Mouse (Mus musculus) stomach, postnatal 0 days (tissue): ENCODE measurements around the gene Sned1. TPM values are rescaled to one million over a fixed set of nuclear protein-coding genes. Genes with fewer than 3 reads are reported as not detected.

Source experiments
- ATAC-seq: fragments of 200-750 bp; cut with Nextera tagmentation; 2 replicates; pipeline ENCODE4 v1.8.0; 2017; ENCODE audit not compliant: low FRiP score, low TSS enrichment
- DNase-seq: peaks from one replicate; pipeline ENCODE4 v3.0.0-alpha.2; 2016; ENCODE audit warnings: low spot score
- H3K27ac ChIP-seq: fragments of 300-500 bp; sonication (generic); replicated peaks from 2 replicates; pipeline ENCODE4 v1.5.1; 2014; ENCODE audit warnings: mild to moderate bottlenecking, control low read depth
- H3K27me3 ChIP-seq: fragments of 300-500 bp; sonication (generic); 2 replicates; pipeline ENCODE4 v1.6.1; 2014; ENCODE audit warnings: low read length; ENCODE audit not compliant: control insufficient read depth, insufficient read depth
- H3K36me3 ChIP-seq: fragments of 300-500 bp; sonication (generic); 2 replicates; pipeline ENCODE4 v1.6.1; 2014; ENCODE audit warnings: low read length, mixed read lengths; ENCODE audit not compliant: control insufficient read depth, insufficient read depth
- H3K4me1 ChIP-seq: fragments of 300-500 bp; sonication (generic); replicated peaks from 2 replicates; pipeline ENCODE4 v1.6.1; 2014; ENCODE audit warnings: antibody characterized with exemption; ENCODE audit not compliant: control insufficient read depth, insufficient read depth
- H3K4me2 ChIP-seq: fragments of 300-500 bp; sonication (generic); replicated peaks from 2 replicates; pipeline ENCODE4 v1.6.1; 2014; ENCODE audit warnings: low read depth, mild to moderate bottlenecking, control low read depth, moderate library complexity
- H3K4me3 ChIP-seq: fragments of 300-500 bp; sonication (generic); 2 replicates; pipeline ENCODE4 v1.5.1; 2014; ENCODE audit warnings: low read depth, low read length, control low read depth
- H3K9ac ChIP-seq: fragments of 300-500 bp; sonication (generic); 2 replicates; pipeline ENCODE4 v1.6.1; 2014; ENCODE audit warnings: mild to moderate bottlenecking, low read length, control low read depth, mixed read lengths
- H3K9me3 ChIP-seq: fragments of 300-500 bp; sonication (generic); 2 replicates; pipeline ENCODE4 v1.6.1; 2016; ENCODE audit warnings: low read length; ENCODE audit not compliant: control insufficient read depth
- CTCF ChIP-seq: IDR thresholded peaks from 2 replicates; pipeline ENCODE4 v1.5.1; 2016; ENCODE audit warnings: antibody characterized with exemption, low read depth, mild to moderate bottlenecking, moderate library complexity
- EP300 ChIP-seq: optimal IDR thresholded peaks from 2 replicates; pipeline ENCODE3; 2016; ENCODE audit warnings: antibody characterized with exemption
- WGBS: fragments of 180-500 bp; shearing (Covaris S2); extraction: QIAGEN DNeasy Blood & Tissue Kit; methylation state at CpG from one replicate; pipeline ENCODE4 v1.1.7; 2014; 5-methylcytosine and 5-hydroxymethylcytosine counted together
- polyA plus RNA-seq: library from polyadenylated mRNA; unstranded; fragments of >200 nt; fragmentation: Nextera tagmentation; extraction: Ambion mirVana; gene quantifications from 2 replicates; pipeline ENCODE4 v1.2.1, GENCODE M21; 2015

The Sned1 gene
- polyA plus RNA-seq, 1 experiment from 2014 or later, result 1.4 TPM

- DNase-seq, result no peak
- H3K4me2 ChIP-seq, result no peak overlapping the region
- no peak overlapping the region for H3K4me3 ChIP-seq
- H3K27me3 ChIP-seq, result no peaks in the 10 kb centered on the region
- no peak overlapping the region for H3K9ac ChIP-seq
- 65% methylated on average over 12 of the region's 12 CpGs for WGBS
- H3K4me1 ChIP-seq, result peaks cover 6% of the 10 kb centered on the region; the same call in 1 of the 2 replicates
- no peak for ATAC-seq
- no peak overlapping the region for H3K27ac ChIP-seq
- no peaks in the 10 kb centered on the region for H3K36me3 ChIP-seq
- TF ChIP-seq EP300, result no peak
- peak; percentile 53 for TF ChIP-seq CTCF
- H3K9me3 ChIP-seq, result no peaks in the 10 kb centered on the region
Measured at GRCm38 (mm10) chr1:93206277-93206970, 29.2 kb upstream of the Sned1 start.

GRCm38 (mm10) chr1:93207536-93208064 is 28.0 kb upstream of the Sned1 start:
- ATAC-seq, result no peak
- no peak overlapping the region for H3K27ac ChIP-seq
- H3K9me3 ChIP-seq, result no peaks in the 10 kb centered on the region
- H3K4me2 ChIP-seq, result no peak overlapping the region
- no peaks in the 10 kb centered on the region for H3K27me3 ChIP-seq
- H3K36me3 ChIP-seq, result no peaks in the 10 kb centered on the region
- peaks cover 7% of the 10 kb centered on the region; the same call in 1 of the 2 replicates for H3K4me1 ChIP-seq
- TF ChIP-seq CTCF (no peak), EP300 (no peak)
- no peak overlapping the region for H3K9ac ChIP-seq
- no peak overlapping the region for H3K4me3 ChIP-seq
- 73% methylated on average over 4 of the region's 4 CpGs for WGBS
- DNase-seq, result no peak

- no peak overlapping the region for H3K4me3 ChIP-seq
- peak; percentile 73 for DNase-seq
- 3% methylated on average over 9 of the region's 9 CpGs for WGBS
- ATAC-seq, result peak; percentile 68; the same call in 1 of the 2 replicates
- no peaks in the 10 kb centered on the region for H3K36me3 ChIP-seq
- H3K9me3 ChIP-seq, result no peaks in the 10 kb centered on the region
- H3K27me3 ChIP-seq, result no peaks in the 10 kb centered on the region
- no peak overlapping the region for H3K9ac ChIP-seq
- peaks cover 7% of the 10 kb centered on the region; the same call in 1 of the 2 replicates for H3K4me1 ChIP-seq
- peak overlapping the region; percentile 63 for H3K27ac ChIP-seq
- no peak for TF ChIP-seq EP300
- peak; percentile 26 for TF ChIP-seq CTCF
- H3K4me2 ChIP-seq, result peak overlapping the region; percentile 20; the same call in 1 of the 2 replicates
Measured at GRCm38 (mm10) chr1:93210213-93210641, 25.4 kb upstream of the Sned1 start.

DNA sequence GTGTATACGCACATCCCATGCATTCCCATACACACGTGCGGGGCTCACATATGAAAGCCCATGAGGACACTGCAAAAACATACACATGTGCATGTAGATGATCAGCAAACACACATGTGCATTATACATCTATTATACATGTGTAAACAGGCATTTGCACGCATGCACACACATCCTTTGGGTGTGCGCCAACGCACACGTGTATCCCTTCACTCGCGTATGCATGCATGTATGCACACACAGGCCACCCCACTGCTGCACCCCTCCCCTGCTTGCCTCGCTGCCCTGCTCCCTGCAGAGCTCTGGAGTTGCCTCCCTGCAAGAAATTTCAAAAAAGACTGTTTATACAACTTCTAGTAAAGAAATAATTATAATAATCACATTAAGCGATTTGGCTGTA is 24.6 kb upstream of the Sned1 start:
- WGBS, result 61% methylated on average over 11 of the region's 11 CpGs
- Histone ChIP-seq H3K4me1 (peaks cover 7% of the 10 kb centered on the region; the same call in 1 of the 2 replicates), H3K4me2 (no peak overlapping the region), H3K36me3 (no peaks in the 10 kb centered on the region), H3K27ac (peak overlapping the region; percentile 63), H3K27me3 (no peaks in the 10 kb centered on the region), H3K4me3 (no peak overlapping the region), H3K9me3 (no peaks in the 10 kb centered on the region), H3K9ac (no peak overlapping the region)
- TF ChIP-seq CTCF (no peak), EP300 (no peak)
- DNase-seq (no peak), ATAC-seq (no peak)

DNA sequence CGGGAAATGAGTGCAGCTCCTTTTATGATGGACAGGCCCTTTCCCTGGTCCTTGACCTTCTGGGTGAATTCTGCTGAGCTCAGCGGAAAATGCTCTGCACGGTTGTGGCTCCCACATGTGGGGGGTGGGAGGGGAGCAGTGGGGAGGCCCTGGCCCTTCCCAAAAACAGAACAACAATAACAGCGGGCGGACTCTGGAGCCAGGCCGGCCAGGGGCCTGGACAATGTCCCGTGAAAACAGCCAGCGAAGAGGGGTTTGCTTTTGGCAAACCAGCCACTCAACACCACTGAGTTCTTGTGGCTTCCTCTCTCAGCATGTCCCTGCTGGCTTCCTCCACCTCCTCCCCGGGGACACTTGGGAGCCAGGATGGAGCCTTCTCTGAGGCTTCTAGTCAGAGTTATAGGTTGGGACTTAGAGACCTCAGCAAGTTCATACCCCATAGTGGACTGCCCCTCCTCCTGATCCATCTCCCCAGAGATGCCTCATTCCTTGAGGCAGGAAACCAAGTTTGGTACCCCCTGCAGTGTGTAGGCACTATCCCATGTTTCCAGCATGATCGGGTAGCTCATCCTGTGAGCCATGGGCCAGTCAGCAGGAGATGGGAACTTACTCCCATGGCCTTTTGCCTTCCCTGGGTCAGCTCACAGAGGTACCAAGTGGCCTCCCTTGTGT is 24.0 kb upstream of the Sned1 start:
- peak overlapping the region; percentile 56 for H3K27ac ChIP-seq
- H3K27me3 ChIP-seq, result no peaks in the 10 kb centered on the region
- no peaks in the 10 kb centered on the region for H3K9me3 ChIP-seq
- H3K36me3 ChIP-seq, result no peaks in the 10 kb centered on the region
- TF ChIP-seq EP300, result no peak
- 30% methylated on average over 10 of the region's 10 CpGs for WGBS
- no peak overlapping the region for H3K4me3 ChIP-seq
- DNase-seq (peak; percentile 23), ATAC-seq (no peak)
- no peak overlapping the region for H3K4me2 ChIP-seq
- H3K4me1 ChIP-seq, result peaks cover 7% of the 10 kb centered on the region; the same call in 1 of the 2 replicates
- H3K9ac ChIP-seq, result no peak overlapping the region
